Mouse (Mus musculus): ENCODE measurements at regions not wholly inside any gene's neighbourhood (a gene's known extent, or its start where the extent isn't known, plus 50 kb on each side); places are given as distances from the start of the nearest gene placed in this dataset.

DNA sequence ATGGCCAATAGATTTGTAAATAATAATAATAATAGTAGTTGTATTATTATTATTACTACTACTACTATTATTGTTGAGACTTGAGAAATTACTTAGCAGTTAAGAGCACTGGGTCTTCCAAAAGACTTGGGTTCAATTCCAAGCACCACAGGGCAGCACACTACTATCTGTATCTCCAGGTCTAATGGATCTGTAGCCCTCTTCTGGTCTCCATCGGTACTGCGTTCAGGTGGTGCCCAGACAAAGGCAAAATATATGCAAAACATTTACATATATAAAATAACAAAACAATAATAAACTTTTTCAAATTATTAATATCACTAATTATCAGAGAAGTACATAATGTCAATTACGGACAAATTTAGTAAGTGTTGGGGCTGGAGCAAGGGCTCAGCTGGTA, 69.1 kb upstream of the Rad23b start:
- DNase-seq, result no peak

DNA sequence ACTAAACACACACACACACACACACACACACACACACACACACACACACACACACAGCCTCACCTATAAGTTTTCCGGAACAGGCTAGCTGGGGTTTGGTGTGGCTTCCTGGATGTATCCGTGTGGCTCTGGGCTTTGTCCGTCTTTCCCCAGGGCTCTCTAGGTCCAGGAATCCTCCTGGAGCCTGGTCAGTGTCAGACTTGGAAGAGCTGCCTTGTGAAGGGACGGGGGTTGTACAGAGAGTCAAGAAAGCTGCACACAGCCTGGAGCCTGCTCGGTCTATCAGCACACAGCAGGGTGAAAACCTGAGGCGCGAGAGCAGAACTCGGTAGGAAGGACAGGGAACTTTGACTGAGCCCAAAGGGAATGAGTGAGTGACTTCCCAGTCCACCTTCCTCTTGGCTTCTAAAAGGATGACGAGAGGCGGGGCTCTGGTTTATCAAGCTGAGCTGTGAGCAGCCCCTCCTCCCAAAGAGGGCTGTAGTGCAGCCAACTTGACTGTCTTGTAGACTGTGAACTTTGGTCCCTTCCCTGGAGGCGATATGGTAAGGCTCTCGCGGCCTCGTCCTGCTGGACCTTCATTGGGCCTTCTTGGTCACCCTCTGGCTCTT, 68.3 kb upstream of the Rad23b start:
- DNase-seq, result no peak

DNA sequence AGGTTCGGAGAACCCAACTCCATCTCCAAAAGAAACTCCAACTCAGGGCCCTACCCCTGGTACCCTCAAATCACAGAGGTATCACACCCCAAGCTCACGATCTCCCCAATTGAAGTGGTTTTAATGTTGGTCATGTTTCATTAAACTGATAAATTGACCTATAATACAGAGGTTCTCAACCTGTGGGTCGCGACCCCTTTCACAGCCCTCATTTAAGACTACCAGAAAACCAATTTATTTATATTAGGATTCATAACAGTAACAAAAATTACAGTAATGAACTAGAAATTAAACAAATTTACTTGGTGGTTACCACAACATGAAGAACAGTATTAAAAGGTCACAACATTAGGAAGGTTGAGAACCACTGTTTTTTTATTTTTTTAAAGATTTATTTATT, 67.4 kb upstream of the Rad23b start:
- no peak for DNase-seq

DNA sequence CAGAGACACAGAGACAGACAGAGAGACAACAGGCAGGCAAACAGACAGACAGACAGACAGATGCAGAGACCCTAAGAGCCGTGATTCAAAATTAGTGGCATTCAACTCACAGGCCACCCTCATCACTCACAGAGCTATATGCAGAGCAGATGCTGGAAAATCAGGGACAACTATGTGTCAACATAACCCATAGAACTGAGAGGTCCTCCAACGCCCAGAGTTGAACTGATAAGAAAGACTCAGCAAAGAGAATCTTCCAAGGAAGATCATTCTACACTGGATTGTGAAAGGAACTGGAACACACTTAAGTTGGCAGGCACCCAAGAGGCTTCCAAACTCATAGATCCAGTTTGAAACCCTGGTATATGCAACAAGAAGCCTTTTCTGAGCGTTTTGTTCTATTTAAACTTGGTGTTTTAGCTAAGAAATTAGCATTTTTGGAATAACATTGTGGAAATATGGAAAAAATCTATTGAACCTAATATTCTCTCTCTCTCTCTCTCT, 65.1 kb upstream of the Rad23b start:
- DNase-seq, result no peak

DNA sequence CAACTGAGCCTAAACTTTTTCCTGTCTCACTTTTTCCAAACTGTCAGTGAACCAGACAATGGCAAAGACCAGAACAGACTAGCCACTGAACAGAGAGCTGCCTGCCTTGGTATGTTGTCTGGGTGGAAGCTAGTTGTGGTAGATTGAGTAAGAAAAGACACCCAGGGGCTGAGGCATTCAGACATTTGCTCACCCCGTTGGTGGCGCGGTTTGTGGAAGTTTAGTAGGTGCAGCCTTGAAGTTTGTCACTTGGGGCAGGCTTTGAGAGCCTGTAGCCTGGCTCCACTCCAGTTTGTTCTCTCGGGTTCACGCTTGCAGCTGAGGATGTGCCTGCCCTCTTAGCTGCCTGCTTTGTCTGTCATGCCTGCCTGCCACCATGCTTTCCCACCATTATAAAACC, 64.2 kb upstream of the Rad23b start:
- DNase-seq, result no peak

DNA sequence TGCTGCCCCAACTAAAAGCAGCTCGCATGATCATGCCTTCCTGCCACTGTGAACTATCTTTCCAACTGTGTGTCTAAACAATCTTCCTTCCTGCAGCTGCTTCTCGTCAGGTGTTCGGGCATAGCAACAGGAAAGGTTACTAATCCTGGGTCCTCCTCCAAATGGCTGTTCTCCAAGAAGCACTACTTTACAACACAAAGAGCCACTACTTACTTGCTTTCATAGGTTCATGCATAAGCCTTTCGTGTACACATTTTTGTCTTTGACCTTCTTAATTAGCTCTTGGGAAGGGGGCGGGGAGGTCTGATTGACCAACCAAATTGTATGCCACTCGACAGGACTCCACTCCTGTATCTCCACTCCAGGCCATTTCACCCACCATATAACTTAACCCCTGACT, 61.4 kb upstream of the Rad23b start:
- no peak for DNase-seq

DNA sequence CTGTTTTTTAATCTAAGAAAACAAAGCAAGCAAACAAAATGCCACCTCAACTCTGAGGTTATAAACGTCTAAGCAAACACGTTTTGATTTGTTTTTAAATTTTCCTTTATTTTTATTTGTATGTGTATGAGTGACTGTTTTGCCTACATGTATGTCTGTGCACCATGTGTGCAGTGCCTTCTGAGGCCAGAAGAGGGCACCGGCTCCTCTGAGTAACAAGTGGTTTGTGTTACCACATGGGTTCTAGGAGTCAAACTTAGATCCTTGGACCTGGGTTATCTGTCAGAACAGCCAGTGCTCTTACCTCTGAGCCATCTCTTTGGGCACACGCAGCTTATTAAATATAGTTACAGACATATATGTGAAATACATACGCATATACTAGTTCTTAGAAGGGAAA, 57.6 kb upstream of the Rad23b start:
- DNase-seq, result no peak

DNA sequence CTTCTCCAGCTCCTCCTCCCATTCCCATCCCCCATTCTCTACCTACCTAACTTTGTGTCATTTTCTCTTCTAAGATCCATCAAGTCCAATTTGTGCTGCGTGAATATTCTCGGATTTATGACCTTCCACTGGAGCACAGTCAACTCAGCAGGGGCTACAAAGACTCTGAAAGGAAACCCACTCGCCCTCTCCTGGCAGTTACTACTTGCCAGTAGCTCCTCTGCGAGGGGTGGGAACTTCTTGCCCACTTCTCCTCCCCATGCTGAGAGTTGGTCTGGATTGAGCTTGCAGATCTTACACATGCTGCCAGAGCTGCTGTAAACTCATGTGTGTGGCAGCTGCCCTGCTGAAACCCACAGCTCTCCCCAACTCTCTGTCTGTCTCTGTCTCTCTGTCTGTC, 57.1 kb upstream of the Rad23b start:
- DNase-seq, result no peak

DNA sequence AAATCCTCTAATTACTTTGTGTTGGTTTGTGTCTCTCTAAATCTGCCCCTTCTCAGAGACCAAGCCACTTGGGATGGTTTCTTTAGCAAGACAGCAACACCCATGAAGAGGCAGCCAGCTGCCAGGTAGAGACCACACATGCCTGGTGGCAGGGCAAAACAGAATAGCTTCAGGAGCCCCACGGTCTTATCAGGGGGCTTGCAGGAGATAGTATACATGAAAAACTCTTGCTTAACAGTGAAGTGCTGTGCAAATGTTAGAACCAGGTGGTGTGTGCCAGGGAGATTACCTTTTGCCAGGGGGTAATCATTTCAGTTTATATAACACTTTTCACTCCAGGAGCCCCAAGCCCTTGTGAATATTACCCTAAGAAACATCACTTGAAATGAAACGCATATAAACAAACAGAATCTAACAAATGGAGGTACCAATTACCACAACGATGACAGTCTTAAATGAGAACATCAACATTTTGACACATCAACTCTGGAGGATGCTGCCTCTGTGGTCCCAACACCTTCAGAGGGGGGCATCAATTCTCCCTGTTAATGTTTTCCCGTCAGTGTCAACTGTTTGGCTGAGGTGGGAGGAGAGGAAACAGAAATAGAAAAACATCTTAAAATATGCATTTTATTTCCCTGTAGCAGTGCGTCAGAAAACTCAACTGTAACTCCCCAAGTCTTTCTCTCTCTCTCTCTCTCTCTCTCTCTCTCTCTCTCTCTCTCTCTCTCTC, 56.3 kb upstream of the Rad23b start:
- DNase-seq, result no peak

DNA sequence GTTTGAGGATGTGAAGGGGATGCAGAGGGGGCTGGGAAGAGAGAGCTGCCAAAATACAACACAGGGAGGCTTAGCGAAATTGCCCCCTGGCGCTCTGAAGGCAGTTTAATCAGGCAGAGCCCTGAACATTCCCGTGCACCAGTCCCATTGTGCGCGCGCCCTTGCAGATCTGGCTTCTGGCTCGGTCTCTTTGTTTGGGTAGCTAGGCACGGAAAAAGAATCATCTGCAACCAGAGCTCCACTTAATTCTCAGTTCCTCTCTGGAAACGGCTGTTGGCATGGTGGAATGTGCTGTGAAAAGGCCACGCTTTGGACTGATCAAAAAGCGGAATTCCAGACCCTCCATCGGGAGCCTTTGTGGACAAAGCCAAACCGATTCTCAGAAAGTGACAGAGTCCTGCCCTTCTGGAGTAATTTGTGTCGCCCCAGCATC, 55.6 kb upstream of the Rad23b start:
- peak; percentile 4 for DNase-seq

DNA sequence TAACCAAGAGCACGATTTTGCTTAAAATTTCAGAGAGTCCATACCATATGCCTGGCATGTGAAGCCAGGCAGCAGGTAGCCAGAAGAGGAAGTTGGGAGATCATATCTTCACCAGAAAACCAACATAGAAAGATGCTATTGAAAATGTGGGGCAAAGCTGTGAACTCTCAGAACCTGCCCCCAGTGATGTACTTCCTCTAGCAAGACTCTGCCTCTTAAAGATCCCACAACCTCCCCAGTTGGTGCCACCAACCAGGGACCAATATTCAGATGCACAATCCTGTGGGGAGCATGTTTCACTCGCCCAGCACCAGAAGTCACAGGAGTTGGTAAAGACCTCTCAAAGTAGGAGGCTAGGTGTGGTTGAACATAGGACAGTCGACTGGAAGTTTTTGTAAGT, 52.0 kb upstream of the Rad23b start:
- no peak for DNase-seq
